Mouse (Mus musculus): ENCODE data around the gene Slc25a53. TPM values are rescaled to one million over a fixed set of nuclear protein-coding genes. Genes with fewer than 3 reads are reported as not detected.
"Not testable (repeated sequence)": the region's sequence is repeated elsewhere in the genome, so short reads cannot be mapped to it uniquely, and the experiment has no call there.

Gene Slc25a53
- total RNA-seq, 2 experiments from 2014 or later = 2.8 to 3.3 TPM

- not testable (repeated sequence) for ATAC-seq (ENCODE audit: poor library complexity, severe bottlenecking)
Measured at GRCm38 (mm10) chrX:136975397-136975796, 62.7 kb downstream of the Slc25a53 start, which contains the start of gene Tmsb15b2. Gene Tmsb15b2, minus strand, starts transcription at chrX:136975497.

- 0 out of 2 replicates have a peak, but pooled peaks have one; percentile 49 for ATAC-seq (ENCODE audit: poor library complexity, severe bottlenecking)
Measured at GRCm38 (mm10) chrX:136959688-136960087, 78.4 kb downstream of the Slc25a53 start.

GRCm38 (mm10) chrX:136958300-136958699 lies 79.8 kb downstream of the Slc25a53 start:
- not testable (repeated sequence) for ATAC-seq (ENCODE audit: poor library complexity, severe bottlenecking)

- ATAC-seq (ENCODE audit: poor library complexity, severe bottlenecking) = peak; percentile 96
Measured at GRCm38 (mm10) chrX:136957583-136958279, 80.4 kb downstream of the Slc25a53 start.

GRCm38 (mm10) chrX:136937985-136938384 lies 100.1 kb downstream of the Slc25a53 start:
- no peak for ATAC-seq (ENCODE audit: poor library complexity, severe bottlenecking)

Other genes starting within 250 kb of the Slc25a53 start
- 0.11 and 0.38 TPM in 2 replicates for gene Plp1, start 215.6 kb downstream of the Slc25a53 start, total RNA-seq (2015)
- 0.08 TPM in 1 of 2 replicates, not detected in the other for gene Plp1, start 215.6 kb downstream of the Slc25a53 start, total RNA-seq (2017)
- not detected in 2 replicates for gene Rab9b, start 169.5 kb downstream of the Slc25a53 start, total RNA-seq (2015)
- gene Rab9b, start 169.5 kb downstream of the Slc25a53 start, total RNA-seq (2017) = not detected in 2 replicates
- gene H2bfm, start 111.0 kb downstream of the Slc25a53 start, total RNA-seq (2015) = not detected in 2 replicates
- not detected in 2 replicates for gene H2bfm, start 111.0 kb downstream of the Slc25a53 start, total RNA-seq (2017)
- 8.5 and 14.0 TPM in 2 replicates for gene Tmsb15b2, start 62.8 kb downstream of the Slc25a53 start, total RNA-seq (2015)
- not detected in 2 replicates for gene Tmsb15b2, start 62.8 kb downstream of the Slc25a53 start, total RNA-seq (2017)
- 2.1 TPM in 1 of 2 replicates, not detected in the other for gene Tmsb15l, start 61.4 kb downstream of the Slc25a53 start, total RNA-seq (2015)
- gene Tmsb15l, start 61.4 kb downstream of the Slc25a53 start, total RNA-seq (2017) = 3.9 and 10.4 TPM in 2 replicates
- gene Tmsb15b1, start 61.4 kb downstream of the Slc25a53 start, total RNA-seq (2015) = 3.6 and 5.0 TPM in 2 replicates
- 1.3 and 4.1 TPM in 2 replicates for gene Tmsb15b1, start 61.4 kb downstream of the Slc25a53 start, total RNA-seq (2017)
- gene Zcchc18, start 45.1 kb downstream of the Slc25a53 start, total RNA-seq (2015) = 0.29 and 0.46 TPM in 2 replicates
- not detected in 2 replicates for gene Zcchc18, start 45.1 kb downstream of the Slc25a53 start, total RNA-seq (2017)
- gene Fam199x, start 11.3 kb upstream of the Slc25a53 start, total RNA-seq (2015) = 3.2 and 4.8 TPM in 2 replicates
- 6.6 and 6.9 TPM in 2 replicates for gene Fam199x, start 11.3 kb upstream of the Slc25a53 start, total RNA-seq (2017)
- not detected in 2 replicates for gene Esx1, start 83.8 kb upstream of the Slc25a53 start, total RNA-seq (2015)
- gene Esx1, start 83.8 kb upstream of the Slc25a53 start, total RNA-seq (2017) = not detected in 2 replicates